Mouse (Mus musculus): Measurements from ENCODE around the gene Serpina16. TPM values are rescaled to one million over a fixed set of nuclear protein-coding genes. Genes with fewer than 3 reads are reported as not detected.
"Not testable (repeated sequence)": the region's sequence is repeated elsewhere in the genome, so short reads cannot be mapped to it uniquely, and the experiment has no call there.

Serpina16 gene
- polyA plus RNA-seq (2015; fragmentation: Nextera tagmentation; extraction: Ambion mirVana): not detected in 2 replicates

- no peak for DNase-seq (ENCODE audit: low spot score)
These were observed at the start of gene Serpina16 for GRCm38 (mm10) chr12:103676039-103676438. Gene Serpina16 (minus strand): TSS chr12:103676139.

DNA sequence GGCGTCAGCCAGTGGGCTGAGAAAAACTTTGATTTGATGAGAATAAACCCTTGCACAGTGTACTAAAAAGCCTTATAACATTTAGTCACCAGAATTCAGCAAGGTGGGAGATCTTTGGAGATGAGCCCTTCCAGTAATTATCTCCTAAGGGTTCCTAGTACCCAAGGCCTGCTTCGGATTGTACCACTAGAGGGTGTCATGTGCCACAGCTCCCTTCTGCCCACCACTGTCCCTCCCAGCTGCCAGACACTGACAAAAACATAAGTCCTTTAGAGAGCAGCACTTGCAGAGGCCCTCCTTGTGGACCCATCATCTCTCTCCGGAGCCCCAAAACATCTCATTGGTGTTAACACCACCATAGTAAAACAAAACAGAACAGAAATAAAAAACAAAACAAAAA lies 35.6 kb upstream of the Serpina16 start:
- no peak for DNase-seq (ENCODE audit: low spot score)

- no peak for DNase-seq (ENCODE audit: low spot score)
These were observed 34.5 kb upstream of the Serpina16 start for GRCm38 (mm10) chr12:103710405-103710804.

- DNase-seq (ENCODE audit: low spot score): no peak
These were observed 30.2 kb upstream of the Serpina16 start for GRCm38 (mm10) chr12:103706113-103706512.

DNA sequence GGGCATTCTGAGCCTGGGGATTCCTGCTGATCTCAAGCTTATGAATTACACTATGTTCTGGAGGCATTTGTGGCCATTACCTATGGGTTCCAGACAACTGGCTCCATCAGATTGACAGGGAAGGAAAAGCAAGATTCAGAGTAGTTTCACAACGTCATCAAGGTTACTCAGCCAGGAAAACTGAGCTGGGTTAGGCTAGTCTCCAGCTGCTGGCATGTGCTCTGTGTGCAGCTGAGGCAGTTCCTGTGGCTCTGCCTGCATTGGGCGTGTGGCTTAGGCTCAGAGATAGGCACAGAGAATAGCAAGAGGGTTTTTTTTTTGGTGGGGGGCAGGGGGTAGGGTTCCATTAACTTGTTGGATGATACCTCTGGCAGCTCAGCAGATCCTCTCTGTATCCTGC lies 29.6 kb upstream of the Serpina16 start:
- no peak for DNase-seq (ENCODE audit: low spot score)

- no peak for DNase-seq (ENCODE audit: low spot score)
These were observed 24.3 kb upstream of the Serpina16 start for GRCm38 (mm10) chr12:103700144-103700750.

DNA sequence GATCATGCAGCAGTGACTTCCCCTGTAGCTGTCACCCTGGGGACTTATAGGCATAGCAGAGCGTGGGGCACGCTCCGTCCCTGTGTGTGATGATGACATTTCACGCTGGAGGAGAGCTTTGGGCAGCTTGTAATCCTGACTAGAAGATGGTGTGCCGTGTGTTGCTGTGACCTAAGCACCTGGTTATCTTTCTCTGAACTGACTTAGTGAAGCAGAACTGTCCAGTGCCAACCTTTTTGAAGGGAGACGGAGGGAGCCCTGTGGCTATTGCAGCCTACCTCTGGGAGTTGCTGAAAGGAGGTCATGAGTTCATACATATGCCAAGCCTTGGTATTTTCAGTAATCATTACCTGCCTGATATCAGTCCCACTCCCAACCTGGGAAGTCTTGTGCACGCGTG lies 19.5 kb upstream of the Serpina16 start, which contains the start of gene Serpina1f:
Serpina1f (minus strand) TSS at position 101 of the 400 bp plus-strand sequence.
- DNase-seq (ENCODE audit: low spot score): no peak

GRCm38 (mm10) chr12:103688221-103688814 lies 12.4 kb upstream of the Serpina16 start:
- DNase-seq (ENCODE audit: low spot score): no peak

GRCm38 (mm10) chr12:103687021-103687420 lies 11.1 kb upstream of the Serpina16 start:
- DNase-seq (ENCODE audit: low spot score): no peak

DNA sequence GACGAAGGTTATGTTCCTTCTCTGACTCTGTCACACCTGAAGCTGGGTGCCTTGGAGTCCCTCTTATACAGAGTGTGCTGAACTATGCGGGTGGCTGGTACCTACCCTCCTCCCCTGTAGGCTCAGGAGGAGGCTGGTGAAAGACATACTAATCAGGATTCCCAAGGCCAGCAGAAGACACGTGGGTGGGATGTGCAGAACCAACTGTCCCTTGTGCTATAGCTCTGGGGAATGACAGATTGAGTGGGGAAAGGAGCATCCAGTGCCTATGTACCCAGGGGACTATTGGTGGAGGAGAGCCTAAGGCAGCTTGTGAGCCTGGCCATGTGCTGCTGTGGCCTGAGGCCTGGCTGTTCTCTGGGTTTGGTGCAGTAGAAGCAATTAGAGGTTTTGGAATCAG lies 10.1 kb upstream of the Serpina16 start:
- DNase-seq (ENCODE audit: low spot score): no peak

- no peak for DNase-seq (ENCODE audit: low spot score)
These were observed 9.4 kb upstream of the Serpina16 start for GRCm38 (mm10) chr12:103685386-103685785.

- DNase-seq (ENCODE audit: low spot score): no peak
These were observed 7.8 kb upstream of the Serpina16 start for GRCm38 (mm10) chr12:103683775-103684174.

DNA sequence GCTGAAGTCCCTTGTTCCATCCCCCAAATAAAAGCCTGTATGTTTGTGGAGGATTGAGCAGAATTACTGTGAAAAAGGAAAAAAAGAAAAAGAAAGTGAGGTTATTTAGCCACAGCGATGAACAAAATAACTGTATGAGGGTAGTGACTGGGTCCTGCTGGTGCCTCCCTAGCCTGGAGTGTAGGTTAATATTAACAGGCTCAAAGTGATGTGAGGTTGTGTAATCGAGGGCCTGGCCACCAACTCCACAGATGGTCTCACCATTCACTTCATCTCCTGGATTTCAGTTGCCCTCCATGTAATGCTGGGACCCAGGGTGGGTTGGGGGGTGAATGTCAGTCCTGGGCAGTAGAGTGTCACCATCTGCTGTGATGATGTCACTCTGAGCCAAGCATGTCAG lies 5.8 kb upstream of the Serpina16 start:
- no peak for DNase-seq (ENCODE audit: low spot score)

GRCm38 (mm10) chr12:103681169-103681568 lies 5.2 kb upstream of the Serpina16 start:
- no peak for DNase-seq (ENCODE audit: low spot score)

- not testable (repeated sequence) for DNase-seq (ENCODE audit: low spot score)
These were observed 3.9 kb upstream of the Serpina16 start for GRCm38 (mm10) chr12:103679853-103680252.

DNA sequence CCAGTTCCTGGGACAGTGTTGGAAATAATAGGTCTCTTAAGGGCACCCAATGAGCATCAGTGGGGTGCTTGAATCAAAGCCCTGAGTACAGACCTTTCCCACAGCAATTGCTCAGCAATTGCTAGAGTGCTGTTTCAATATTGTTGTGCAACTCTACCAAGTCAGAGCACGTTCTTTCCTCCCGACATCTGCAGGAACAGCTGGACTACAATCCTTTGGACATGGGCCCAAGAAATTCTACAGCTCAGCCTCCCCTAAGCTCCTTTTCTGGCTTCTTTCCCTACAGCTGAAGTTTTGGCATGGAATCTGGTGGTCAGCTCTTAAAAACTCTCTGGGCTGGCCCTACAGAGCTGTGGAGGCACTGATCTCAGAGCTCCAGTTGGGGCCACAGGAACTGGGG lies 2.8 kb downstream of the Serpina16 start:
- DNase-seq (ENCODE audit: low spot score): no peak

GRCm38 (mm10) chr12:103671483-103671882 lies 4.5 kb downstream of the Serpina16 start:
- no peak for DNase-seq (ENCODE audit: low spot score)

DNA sequence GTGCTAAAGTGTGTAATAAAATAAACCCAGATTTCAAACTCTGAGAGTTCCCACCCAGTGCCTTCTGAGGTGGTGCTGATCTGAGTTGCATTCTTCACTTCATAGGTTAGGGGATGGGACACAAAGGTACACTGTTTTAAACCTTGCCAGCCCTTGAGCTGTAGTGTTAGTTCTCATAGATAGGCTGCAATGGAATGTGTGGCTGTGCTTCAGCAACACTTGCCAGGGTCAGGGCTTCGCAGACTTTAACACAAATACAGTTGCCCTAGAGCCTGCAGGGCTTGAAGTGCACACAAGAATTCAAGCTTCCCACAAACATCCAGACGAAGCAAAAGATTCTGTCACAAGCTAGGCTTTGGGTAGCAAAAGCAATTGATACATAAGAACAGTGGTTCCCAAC lies 5.0 kb downstream of the Serpina16 start:
- no peak for DNase-seq (ENCODE audit: low spot score)

DNA sequence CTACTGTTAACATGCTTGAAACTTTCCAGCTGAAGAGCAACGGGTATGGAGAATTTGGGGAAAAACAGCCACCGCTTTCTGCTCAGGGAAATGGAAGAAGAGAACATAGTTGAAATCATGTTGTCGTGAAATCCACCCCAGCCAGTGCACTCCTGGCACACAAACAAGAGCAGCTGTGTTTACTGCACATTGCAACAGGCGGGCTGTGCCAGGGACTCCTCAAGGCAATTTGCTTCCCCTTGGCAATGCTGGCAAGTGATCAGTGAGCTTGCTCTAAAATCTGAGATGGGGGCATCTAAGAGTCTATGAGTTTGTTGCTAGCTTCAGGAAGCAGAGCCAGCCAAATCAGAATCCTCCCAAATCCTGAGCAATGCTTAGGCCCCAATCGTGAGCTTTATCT lies 5.6 kb downstream of the Serpina16 start:
- no peak for DNase-seq (ENCODE audit: low spot score)

- DNase-seq (ENCODE audit: low spot score): no peak
These were observed 10.7 kb downstream of the Serpina16 start for GRCm38 (mm10) chr12:103665286-103665685.

- not testable (repeated sequence) for DNase-seq (ENCODE audit: low spot score)
These were observed 13.9 kb downstream of the Serpina16 start for GRCm38 (mm10) chr12:103662053-103662452.

DNA sequence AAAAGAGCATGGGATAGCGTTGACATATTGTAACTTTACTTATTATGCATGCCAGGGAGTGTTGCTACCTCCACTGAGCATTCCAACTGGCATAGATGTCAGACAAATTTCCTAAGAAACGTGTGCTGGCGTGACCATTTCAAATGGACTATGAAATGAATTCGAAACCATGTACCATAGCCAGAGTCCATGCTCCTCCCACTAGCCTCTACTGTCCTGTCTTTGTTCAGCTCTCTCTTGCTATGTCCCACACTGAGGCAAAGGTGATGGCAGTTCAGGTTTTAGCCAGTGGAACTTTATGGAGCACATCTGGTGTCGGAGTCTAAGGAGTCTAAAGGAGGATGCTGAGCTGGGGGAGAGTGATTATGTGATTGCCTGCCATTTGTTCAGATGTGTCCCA lies 15.9 kb downstream of the Serpina16 start:
- no peak for DNase-seq (ENCODE audit: low spot score)

- DNase-seq (ENCODE audit: low spot score): no peak
These were observed 16.8 kb downstream of the Serpina16 start for GRCm38 (mm10) chr12:103659171-103659570.

All from thymus, postnatal 0 days (tissue).